Mouse (Mus musculus): Measurements from ENCODE around the gene Ccr9. TPM values are rescaled to one million over a fixed set of nuclear protein-coding genes. Genes with fewer than 3 reads are reported as not detected.
"Not testable (repeated sequence)": the region's sequence is repeated elsewhere in the genome, so short reads cannot be mapped to it uniquely, and the experiment has no call there.

Gene Ccr9
- polyA plus RNA-seq, 1 experiment from 2014 or later = 0.18 TPM

- H3K4me3 ChIP-seq (ENCODE audit: low read length) = no peak overlapping the region
- no peak overlapping the region for H3K27ac ChIP-seq (ENCODE audit: low read depth, low read length)
- no peaks in the 10 kb centered on the region for H3K4me1 ChIP-seq (ENCODE audit: control insufficient read depth, insufficient read depth, low read length)
- 81% methylated on average over 3 of the region's 3 CpGs for WGBS
- no peak for ATAC-seq (ENCODE audit: low FRiP score, low TSS enrichment)
- H3K9ac ChIP-seq (ENCODE audit: low read depth, low read length) = no peak overlapping the region
- no peaks in the 10 kb centered on the region for H3K9me3 ChIP-seq (ENCODE audit: control insufficient read depth, low read length)
- H3K4me2 ChIP-seq (replicated peaks; ENCODE audit: low read depth, low read length) = no peak overlapping the region
- no peaks in the 10 kb centered on the region for H3K27me3 ChIP-seq (ENCODE audit: control insufficient read depth, insufficient read depth, low read length)
- no peaks in the 10 kb centered on the region for H3K36me3 ChIP-seq (ENCODE audit: control insufficient read depth, insufficient read depth, low read length)
Measured at GRCm38 (mm10) chr9:123763771-123764170, 85.5 kb downstream of the Ccr9 start.

GRCm38 (mm10) chr9:123766996-123767395, 88.8 kb downstream of the Ccr9 start:
- Histone ChIP-seq H3K27me3 (ENCODE audit: control insufficient read depth, insufficient read depth, low read length) (no peaks in the 10 kb centered on the region), H3K9me3 (ENCODE audit: control insufficient read depth, low read length) (no peaks in the 10 kb centered on the region), H3K27ac (ENCODE audit: low read depth, low read length) (no peak overlapping the region), H3K9ac (ENCODE audit: low read depth, low read length) (no peak overlapping the region), H3K36me3 (ENCODE audit: control insufficient read depth, insufficient read depth, low read length) (no peaks in the 10 kb centered on the region), H3K4me3 (ENCODE audit: low read length) (no peak overlapping the region), H3K4me2 (replicated peaks; ENCODE audit: low read depth, low read length) (no peak overlapping the region), H3K4me1 (ENCODE audit: control insufficient read depth, insufficient read depth, low read length) (no peaks in the 10 kb centered on the region)
- ATAC-seq (ENCODE audit: low FRiP score, low TSS enrichment) = no peak
- 89% methylated on average over 3 of the region's 3 CpGs for WGBS

DNA sequence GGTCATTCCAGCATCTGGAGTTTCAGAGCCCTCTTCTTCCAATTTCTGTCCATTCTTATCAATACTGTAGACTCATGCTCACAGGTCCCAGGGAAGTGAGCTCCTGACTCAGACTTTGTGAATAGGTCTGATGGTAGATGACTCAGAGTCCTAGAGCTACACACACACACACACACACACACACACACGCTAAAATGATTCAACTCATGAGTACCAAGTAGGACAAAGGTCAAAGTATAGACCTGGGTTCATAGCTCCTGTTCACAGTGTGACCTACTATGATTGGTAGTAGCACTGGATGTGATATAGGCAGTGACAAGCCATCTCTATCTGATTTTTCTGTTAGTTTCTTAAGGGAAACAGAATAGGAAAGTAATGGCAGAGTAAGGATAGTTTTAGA, 90.2 kb downstream of the Ccr9 start:
- H3K27me3 ChIP-seq (ENCODE audit: control insufficient read depth, insufficient read depth, low read length) = no peaks in the 10 kb centered on the region
- 73% methylated on average over 1 of the region's 1 CpGs for WGBS
- no peaks in the 10 kb centered on the region for H3K36me3 ChIP-seq (ENCODE audit: control insufficient read depth, insufficient read depth, low read length)
- H3K4me2 ChIP-seq (replicated peaks; ENCODE audit: low read depth, low read length) = no peak overlapping the region
- H3K4me3 ChIP-seq (ENCODE audit: low read length) = no peak overlapping the region
- ATAC-seq (ENCODE audit: low FRiP score, low TSS enrichment) = no peak
- no peak overlapping the region for H3K9ac ChIP-seq (ENCODE audit: low read depth, low read length)
- H3K9me3 ChIP-seq (ENCODE audit: control insufficient read depth, low read length) = no peaks in the 10 kb centered on the region
- no peak overlapping the region for H3K27ac ChIP-seq (ENCODE audit: low read depth, low read length)
- H3K4me1 ChIP-seq (ENCODE audit: control insufficient read depth, insufficient read depth, low read length) = no peaks in the 10 kb centered on the region

DNA sequence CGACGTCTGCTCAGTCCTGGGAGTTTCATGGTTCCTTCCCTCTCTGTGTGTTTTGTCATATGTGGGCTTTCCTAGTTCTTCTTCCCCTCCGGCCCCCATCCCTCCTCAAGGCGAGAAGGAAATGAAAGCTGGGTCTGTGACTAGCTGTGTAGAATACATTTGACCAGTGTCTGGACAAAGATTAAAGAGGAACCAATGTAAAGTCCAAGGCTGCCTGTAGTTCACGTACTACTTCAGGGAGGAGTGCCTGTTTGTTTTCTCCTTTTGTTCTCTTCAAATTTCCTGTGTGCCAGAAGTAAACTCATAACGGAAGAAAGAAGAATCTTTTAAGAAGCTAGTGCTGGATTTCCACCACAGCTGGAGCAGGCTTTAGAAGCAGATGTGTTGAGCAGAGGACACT, 91.3 kb downstream of the Ccr9 start:
- ATAC-seq (ENCODE audit: low FRiP score, low TSS enrichment) = no peak
- Histone ChIP-seq H3K9ac (ENCODE audit: low read depth, low read length) (no peak overlapping the region), H3K27ac (ENCODE audit: low read depth, low read length) (no peak overlapping the region), H3K4me2 (replicated peaks; ENCODE audit: low read depth, low read length) (no peak overlapping the region), H3K27me3 (ENCODE audit: control insufficient read depth, insufficient read depth, low read length) (no peaks in the 10 kb centered on the region), H3K4me3 (ENCODE audit: low read length) (no peak overlapping the region), H3K9me3 (ENCODE audit: control insufficient read depth, low read length) (no peaks in the 10 kb centered on the region), H3K4me1 (ENCODE audit: control insufficient read depth, insufficient read depth, low read length) (no peaks in the 10 kb centered on the region), H3K36me3 (ENCODE audit: control insufficient read depth, insufficient read depth, low read length) (no peaks in the 10 kb centered on the region)
- WGBS = 42% methylated on average over 6 of the region's 6 CpGs

DNA sequence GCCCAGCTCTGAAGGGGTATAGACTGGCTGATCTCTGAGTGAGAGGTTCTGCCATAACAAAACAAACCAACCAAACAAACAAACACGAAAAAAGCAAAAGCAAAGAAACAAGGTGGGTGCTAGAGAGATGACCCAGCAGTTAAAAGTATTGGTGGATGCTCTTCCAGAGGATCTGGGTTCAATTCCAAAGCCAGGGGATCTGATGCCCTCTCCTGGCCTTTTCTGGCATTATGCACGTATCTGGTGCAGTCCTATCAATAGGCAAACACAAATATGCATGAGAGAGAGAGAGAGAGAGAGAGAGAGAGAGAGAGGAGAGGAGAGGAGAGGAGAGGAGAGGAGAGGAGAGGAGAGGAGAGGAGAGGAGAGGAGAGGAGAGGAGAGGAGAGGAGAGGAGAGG, 95.1 kb downstream of the Ccr9 start:
- not testable (repeated sequence) for H3K4me3 ChIP-seq (ENCODE audit: low read length); H3K27ac ChIP-seq (ENCODE audit: low read depth, low read length); H3K27me3 ChIP-seq (ENCODE audit: control insufficient read depth, insufficient read depth, low read length); H3K9me3 ChIP-seq (ENCODE audit: control insufficient read depth, low read length); H3K9ac ChIP-seq (ENCODE audit: low read depth, low read length); H3K4me2 ChIP-seq (replicated peaks; ENCODE audit: low read depth, low read length); ATAC-seq (ENCODE audit: low FRiP score, low TSS enrichment); H3K36me3 ChIP-seq (ENCODE audit: control insufficient read depth, insufficient read depth, low read length); H3K4me1 ChIP-seq (ENCODE audit: control insufficient read depth, insufficient read depth, low read length)
- WGBS = 42% methylated on average over 2 of the region's 2 CpGs

- no peak for ATAC-seq (ENCODE audit: low FRiP score, low TSS enrichment)
- Histone ChIP-seq H3K9ac (ENCODE audit: low read depth, low read length) (no peak overlapping the region), H3K4me2 (replicated peaks; ENCODE audit: low read depth, low read length) (no peak overlapping the region), H3K27me3 (ENCODE audit: control insufficient read depth, insufficient read depth, low read length) (no peaks in the 10 kb centered on the region), H3K4me3 (ENCODE audit: low read length) (no peak overlapping the region), H3K27ac (ENCODE audit: low read depth, low read length) (no peak overlapping the region), H3K4me1 (ENCODE audit: control insufficient read depth, insufficient read depth, low read length) (no peaks in the 10 kb centered on the region), H3K9me3 (ENCODE audit: control insufficient read depth, low read length) (peaks cover 2% of the 10 kb centered on the region), H3K36me3 (ENCODE audit: control insufficient read depth, insufficient read depth, low read length) (peaks cover 27% of the 10 kb centered on the region)
- 85% methylated on average over 4 of the region's 4 CpGs for WGBS
Measured at GRCm38 (mm10) chr9:123788855-123789529, 110.8 kb downstream of the Ccr9 start.

DNA sequence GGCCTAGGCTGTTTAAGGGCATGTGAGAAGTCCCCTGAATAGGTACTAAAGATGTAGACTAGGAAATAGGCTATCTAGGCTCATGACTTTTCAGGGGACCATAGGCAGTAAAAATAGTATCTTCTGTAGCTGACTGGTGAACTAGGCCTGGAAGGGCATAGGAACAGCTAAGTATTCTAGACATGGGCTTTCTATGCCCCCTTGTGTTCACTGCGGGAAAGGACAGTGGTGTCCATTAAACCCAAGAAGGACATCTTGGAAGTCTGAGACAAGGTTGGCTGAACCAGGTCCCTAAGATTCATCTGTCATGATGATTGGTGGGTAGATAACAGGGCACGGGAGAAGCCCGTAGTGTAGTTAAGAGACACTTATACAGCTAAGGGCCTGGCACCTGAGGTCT, 117.9 kb downstream of the Ccr9 start:
- H3K4me2 ChIP-seq (replicated peaks; ENCODE audit: low read depth, low read length) = no peak overlapping the region
- peaks cover 47% of the 10 kb centered on the region; the same call in 1 of the 2 replicates for H3K36me3 ChIP-seq (ENCODE audit: control insufficient read depth, insufficient read depth, low read length)
- ATAC-seq (ENCODE audit: low FRiP score, low TSS enrichment) = peak; percentile 43; the same call in 1 of the 2 replicates
- H3K27me3 ChIP-seq (ENCODE audit: control insufficient read depth, insufficient read depth, low read length) = no peaks in the 10 kb centered on the region
- no peaks in the 10 kb centered on the region for H3K9me3 ChIP-seq (ENCODE audit: control insufficient read depth, low read length)
- no peak overlapping the region for H3K4me3 ChIP-seq (ENCODE audit: low read length)
- H3K27ac ChIP-seq (ENCODE audit: low read depth, low read length) = no peak overlapping the region
- WGBS = 66% methylated on average over 3 of the region's 3 CpGs
- no peaks in the 10 kb centered on the region for H3K4me1 ChIP-seq (ENCODE audit: control insufficient read depth, insufficient read depth, low read length)
- no peak overlapping the region for H3K9ac ChIP-seq (ENCODE audit: low read depth, low read length)

DNA sequence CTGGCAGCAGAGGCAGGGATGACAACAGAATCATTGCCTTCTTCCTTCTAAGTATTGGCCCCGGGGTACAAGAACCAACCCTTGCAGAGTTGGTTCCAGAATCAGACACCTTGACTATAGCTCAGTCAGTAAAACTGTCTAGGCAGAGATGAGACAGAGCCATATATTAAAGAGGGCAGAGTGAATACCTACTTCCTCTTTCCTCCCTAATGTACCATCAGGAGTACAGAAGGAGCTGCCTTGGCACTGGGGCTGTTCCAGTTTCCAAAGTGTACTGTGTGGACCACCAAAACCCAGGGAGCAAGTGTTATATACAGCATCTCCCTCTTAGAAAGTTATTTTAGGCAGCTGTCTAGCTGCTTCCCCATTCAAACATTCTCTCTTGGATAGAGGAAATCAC, 123.3 kb downstream of the Ccr9 start:
- no peaks in the 10 kb centered on the region for H3K9me3 ChIP-seq (ENCODE audit: control insufficient read depth, low read length)
- H3K36me3 ChIP-seq (ENCODE audit: control insufficient read depth, insufficient read depth, low read length) = peaks cover 16% of the 10 kb centered on the region; the same call in 1 of the 2 replicates
- H3K4me1 ChIP-seq (ENCODE audit: control insufficient read depth, insufficient read depth, low read length) = no peaks in the 10 kb centered on the region
- H3K4me2 ChIP-seq (replicated peaks; ENCODE audit: low read depth, low read length) = no peak overlapping the region
- ATAC-seq (ENCODE audit: low FRiP score, low TSS enrichment) = no peak
- no peak overlapping the region for H3K9ac ChIP-seq (ENCODE audit: low read depth, low read length)
- no peak overlapping the region for H3K4me3 ChIP-seq (ENCODE audit: low read length)
- WGBS = 89% methylated on average over 1 of the region's 1 CpGs
- H3K27me3 ChIP-seq (ENCODE audit: control insufficient read depth, insufficient read depth, low read length) = no peaks in the 10 kb centered on the region
- no peak overlapping the region for H3K27ac ChIP-seq (ENCODE audit: low read depth, low read length)

DNA sequence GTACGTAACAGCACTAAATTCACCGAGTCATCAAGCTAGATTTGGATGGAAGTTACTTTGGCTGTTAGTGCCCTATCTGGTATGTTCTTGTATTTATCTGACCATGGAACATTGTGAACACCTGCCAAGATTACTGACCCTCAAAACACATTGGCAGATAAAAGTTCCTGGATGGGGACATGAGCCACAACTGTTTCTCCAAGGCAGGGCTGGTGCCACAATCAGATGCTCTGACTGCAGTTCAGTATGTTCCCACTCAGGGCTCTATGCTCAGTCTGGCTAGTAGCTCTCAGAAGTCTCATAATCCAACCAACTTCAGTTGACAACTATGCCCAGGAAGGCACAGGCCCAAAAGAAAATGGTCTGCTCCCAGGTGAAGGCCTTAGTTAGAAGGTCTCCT, 124.2 kb downstream of the Ccr9 start:
- H3K4me1 ChIP-seq (ENCODE audit: control insufficient read depth, insufficient read depth, low read length) = no peaks in the 10 kb centered on the region
- H3K9ac ChIP-seq (ENCODE audit: low read depth, low read length) = no peak overlapping the region
- H3K9me3 ChIP-seq (ENCODE audit: control insufficient read depth, low read length) = no peaks in the 10 kb centered on the region
- no peak overlapping the region for H3K4me3 ChIP-seq (ENCODE audit: low read length)
- no peak overlapping the region for H3K27ac ChIP-seq (ENCODE audit: low read depth, low read length)
- no peaks in the 10 kb centered on the region for H3K27me3 ChIP-seq (ENCODE audit: control insufficient read depth, insufficient read depth, low read length)
- H3K36me3 ChIP-seq (ENCODE audit: control insufficient read depth, insufficient read depth, low read length) = peaks cover 12% of the 10 kb centered on the region; the same call in 1 of the 2 replicates
- ATAC-seq (ENCODE audit: low FRiP score, low TSS enrichment) = no peak
- 95% methylated on average over 2 of the region's 2 CpGs for WGBS
- no peak overlapping the region for H3K4me2 ChIP-seq (replicated peaks; ENCODE audit: low read depth, low read length)
